Mouse (Mus musculus): ENCODE results near the gene 2900092C05Rik. TPM values are rescaled to one million over a fixed set of nuclear protein-coding genes. Genes with fewer than 3 reads are reported as not detected.

Gene 2900092C05Rik
- not detected in 2 replicates for polyA plus RNA-seq (2015; fragmentation: Nextera tagmentation; extraction: Ambion mirVana)

- Histone ChIP-seq H3K9ac (ENCODE audit: low read length) (no peak within 1 kb of the TSS), H3K27me3 (ENCODE audit: control insufficient read depth, insufficient read depth, low read length) (no peaks in the 10 kb centered on the region), H3K36me3 (ENCODE audit: control insufficient read depth, insufficient read depth) (no peaks in the 10 kb centered on the region), H3K4me1 (ENCODE audit: control insufficient read depth, insufficient read depth, low read length) (no peaks in the 10 kb centered on the region), H3K4me2 (ENCODE audit: low read depth, low read length) (no peak within 1 kb of the TSS), H3K9me3 (replicated peaks; ENCODE audit: control insufficient read depth, low read length) (peaks cover 16% of the 10 kb centered on the region; the same call in 1 of the 2 replicates), H3K4me3 (ENCODE audit: low read length) (no peak within 1 kb of the TSS), H3K27ac (ENCODE audit: low read length) (no peak within 1 kb of the TSS)
- no peak for ATAC-seq (replicated peaks; ENCODE audit: extremely low read depth, insufficient read depth, low FRiP score)
- WGBS: 43% methylated on average over 2 of the region's 2 CpGs
Observed at GRCm38 (mm10) chr7:12512217-12512616, at the start of gene 2900092C05Rik. 2900092C05Rik (plus strand) TSS chr7:12512517.

DNA sequence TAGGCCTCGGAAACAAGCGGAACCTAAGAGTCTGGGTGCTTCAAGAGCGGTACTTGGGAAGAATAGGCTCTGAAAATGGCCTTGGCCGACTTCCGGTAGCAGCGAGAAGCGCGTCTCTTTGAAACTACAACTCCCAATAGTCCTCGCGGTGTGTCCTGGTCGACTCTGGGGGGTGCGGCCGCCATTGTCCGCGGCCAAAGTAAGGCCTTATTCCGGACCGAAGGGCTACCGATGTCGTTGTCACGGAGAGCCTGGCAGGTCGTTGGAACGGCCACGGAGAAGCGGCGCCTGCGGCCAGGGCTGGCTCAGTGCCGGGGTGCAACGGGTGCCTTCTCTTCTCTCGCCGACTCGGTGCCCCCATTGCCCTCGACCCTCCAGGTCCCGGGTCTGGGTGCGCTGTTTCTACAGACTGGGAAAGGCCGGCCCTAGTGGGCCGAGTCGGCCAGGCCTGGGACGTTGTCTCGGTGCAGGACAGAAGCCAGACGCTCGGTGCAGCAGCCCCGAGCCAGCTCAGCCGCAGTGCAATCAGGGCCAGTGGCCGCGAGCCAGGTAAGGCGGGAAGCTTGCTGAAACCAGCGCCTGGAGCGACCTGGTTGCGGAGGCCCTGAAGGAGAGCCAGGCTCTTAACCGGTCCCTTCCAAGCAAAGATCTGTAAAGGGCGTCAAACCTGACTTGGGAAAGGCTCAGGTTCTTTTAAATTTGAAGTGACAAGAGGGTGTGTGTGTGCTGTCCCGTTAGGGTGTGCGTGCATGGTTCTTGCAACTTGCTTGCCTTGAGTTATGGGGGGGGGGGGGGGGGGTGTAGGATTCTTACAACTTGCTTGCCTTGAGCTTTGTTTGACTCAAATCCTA lies 33.9 kb upstream of the 2900092C05Rik start, which contains the start of gene Zfp606:
Gene Zfp606 (plus strand): TSS at position 136 of the 851 bp plus-strand sequence.
- Histone ChIP-seq H3K9ac (ENCODE audit: low read length) (peak within 1 kb of the TSS; percentile 98), H3K36me3 (ENCODE audit: control insufficient read depth, insufficient read depth) (peaks cover 32% of the 10 kb centered on the region), H3K4me3 (ENCODE audit: low read length) (peak within 1 kb of the TSS; percentile 82), H3K4me1 (ENCODE audit: control insufficient read depth, insufficient read depth, low read length) (peaks cover 6% of the 10 kb centered on the region), H3K4me2 (ENCODE audit: low read depth, low read length) (peak within 1 kb of the TSS; percentile 78), H3K27ac (ENCODE audit: low read length) (peak within 1 kb of the TSS; percentile 95), H3K9me3 (replicated peaks; ENCODE audit: control insufficient read depth, low read length) (no peaks in the 10 kb centered on the region), H3K27me3 (ENCODE audit: control insufficient read depth, insufficient read depth, low read length) (no peaks in the 10 kb centered on the region)
- ATAC-seq (replicated peaks; ENCODE audit: extremely low read depth, insufficient read depth, low FRiP score): peak; percentile 99
- under 1% methylated on average over 53 of the region's 53 CpGs for WGBS

DNA sequence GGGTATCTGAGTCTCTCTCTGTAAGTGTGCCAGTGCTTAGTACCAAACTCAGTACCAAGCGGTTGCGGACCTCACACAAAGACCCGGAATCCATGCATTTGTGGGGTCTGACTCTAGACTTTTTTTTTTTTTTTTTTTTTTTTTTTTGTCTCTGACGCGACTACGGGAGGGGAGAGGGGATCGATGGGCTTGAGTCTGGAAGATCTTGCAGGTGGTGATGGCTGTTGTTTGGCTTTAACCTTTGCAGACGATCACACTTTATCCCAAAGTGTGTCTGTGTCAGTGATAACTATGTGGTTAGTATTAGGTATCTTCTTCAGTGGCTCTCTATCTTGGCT lies 33.3 kb upstream of the 2900092C05Rik start:
- Histone ChIP-seq H3K27ac (ENCODE audit: low read length) (peak overlapping the region; percentile 95; the same call in 1 of the 2 replicates), H3K4me3 (ENCODE audit: low read length) (peak overlapping the region; percentile 82), H3K9ac (ENCODE audit: low read length) (peak overlapping the region; percentile 98), H3K9me3 (replicated peaks; ENCODE audit: control insufficient read depth, low read length) (no peaks in the 10 kb centered on the region), H3K36me3 (ENCODE audit: control insufficient read depth, insufficient read depth) (peaks cover 38% of the 10 kb centered on the region), H3K4me1 (ENCODE audit: control insufficient read depth, insufficient read depth, low read length) (peaks cover 6% of the 10 kb centered on the region), H3K27me3 (ENCODE audit: control insufficient read depth, insufficient read depth, low read length) (no peaks in the 10 kb centered on the region), H3K4me2 (ENCODE audit: low read depth, low read length) (peak overlapping the region; percentile 78)
- no peak for ATAC-seq (replicated peaks; ENCODE audit: extremely low read depth, insufficient read depth, low FRiP score)
- 0% methylated on average over 8 of the region's 8 CpGs for WGBS

- no peak for ATAC-seq (replicated peaks; ENCODE audit: extremely low read depth, insufficient read depth, low FRiP score)
- H3K27ac ChIP-seq (ENCODE audit: low read length): no peak overlapping the region
Observed at GRCm38 (mm10) chr7:12479525-12479924, 32.8 kb upstream of the 2900092C05Rik start.

GRCm38 (mm10) chr7:12483771-12484170 lies 28.5 kb upstream of the 2900092C05Rik start:
- no peak overlapping the region for H3K4me2 ChIP-seq (ENCODE audit: low read depth, low read length)
- H3K4me1 ChIP-seq (ENCODE audit: control insufficient read depth, insufficient read depth, low read length): peaks cover 6% of the 10 kb centered on the region
- H3K4me3 ChIP-seq (ENCODE audit: low read length): no peak overlapping the region
- no peak overlapping the region for H3K9ac ChIP-seq (ENCODE audit: low read length)
- 93% methylated on average over 6 of the region's 6 CpGs for WGBS
- peaks cover 86% of the 10 kb centered on the region for H3K36me3 ChIP-seq (ENCODE audit: control insufficient read depth, insufficient read depth)
- no peak for ATAC-seq (replicated peaks; ENCODE audit: extremely low read depth, insufficient read depth, low FRiP score)
- no peaks in the 10 kb centered on the region for H3K27me3 ChIP-seq (ENCODE audit: control insufficient read depth, insufficient read depth, low read length)
- peaks cover 23% of the 10 kb centered on the region for H3K9me3 ChIP-seq (replicated peaks; ENCODE audit: control insufficient read depth, low read length)
- H3K27ac ChIP-seq (ENCODE audit: low read length): no peak overlapping the region

More at GRCm38 (mm10) chr7:12479525-12479924, 32.8 kb upstream of the 2900092C05Rik start:
- Histone ChIP-seq H3K4me3 (ENCODE audit: low read length) (peak overlapping the region; percentile 82), H3K9ac (ENCODE audit: low read length) (peak overlapping the region; percentile 98; the same call in 1 of the 2 replicates), H3K4me2 (ENCODE audit: low read depth, low read length) (peak overlapping the region; percentile 78), H3K4me1 (ENCODE audit: control insufficient read depth, insufficient read depth, low read length) (peaks cover 6% of the 10 kb centered on the region), H3K9me3 (replicated peaks; ENCODE audit: control insufficient read depth, low read length) (no peaks in the 10 kb centered on the region; the same call in 1 of the 2 replicates), H3K36me3 (ENCODE audit: control insufficient read depth, insufficient read depth) (peaks cover 44% of the 10 kb centered on the region), H3K27me3 (ENCODE audit: control insufficient read depth, insufficient read depth, low read length) (no peaks in the 10 kb centered on the region)
- WGBS: 66% methylated on average over 4 of the region's 4 CpGs

DNA sequence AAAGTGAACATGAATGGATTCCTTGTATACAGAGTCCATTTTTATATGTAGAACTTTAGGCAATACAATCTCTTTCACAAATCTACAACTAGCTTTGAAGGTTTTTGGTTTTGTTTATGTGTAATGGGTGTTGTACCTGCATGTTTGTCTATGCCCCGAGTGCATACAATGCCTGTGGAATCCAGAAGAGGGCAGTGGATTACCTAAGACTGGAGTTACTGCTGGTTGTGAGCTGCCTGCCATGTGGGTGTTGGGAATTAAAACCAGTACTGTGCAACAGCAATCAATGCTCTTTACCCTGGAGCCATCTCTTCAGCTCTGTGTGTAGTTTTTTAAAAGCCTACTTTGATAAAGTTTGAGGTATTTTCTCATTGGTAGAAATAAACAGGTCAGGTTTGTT lies 26.4 kb upstream of the 2900092C05Rik start:
- Histone ChIP-seq H3K4me1 (ENCODE audit: control insufficient read depth, insufficient read depth, low read length) (no peaks in the 10 kb centered on the region), H3K27me3 (ENCODE audit: control insufficient read depth, insufficient read depth, low read length) (no peaks in the 10 kb centered on the region), H3K4me3 (ENCODE audit: low read length) (no peak overlapping the region), H3K36me3 (ENCODE audit: control insufficient read depth, insufficient read depth) (peaks cover 99% of the 10 kb centered on the region), H3K9me3 (replicated peaks; ENCODE audit: control insufficient read depth, low read length) (peaks cover 43% of the 10 kb centered on the region), H3K4me2 (ENCODE audit: low read depth, low read length) (no peak overlapping the region), H3K9ac (ENCODE audit: low read length) (no peak overlapping the region), H3K27ac (ENCODE audit: low read length) (no peak overlapping the region)
- 89% methylated on average over 1 of the region's 1 CpGs for WGBS
- no peak for ATAC-seq (replicated peaks; ENCODE audit: extremely low read depth, insufficient read depth, low FRiP score)

- no peak overlapping the region for H3K27ac ChIP-seq (ENCODE audit: low read length)
- peaks cover 99% of the 10 kb centered on the region for H3K36me3 ChIP-seq (ENCODE audit: control insufficient read depth, insufficient read depth)
- no peak overlapping the region for H3K4me3 ChIP-seq (ENCODE audit: low read length)
- H3K27me3 ChIP-seq (ENCODE audit: control insufficient read depth, insufficient read depth, low read length): no peaks in the 10 kb centered on the region
- H3K9me3 ChIP-seq (replicated peaks; ENCODE audit: control insufficient read depth, low read length): peaks cover 49% of the 10 kb centered on the region
- no peaks in the 10 kb centered on the region for H3K4me1 ChIP-seq (ENCODE audit: control insufficient read depth, insufficient read depth, low read length)
- H3K4me2 ChIP-seq (ENCODE audit: low read depth, low read length): no peak overlapping the region
- no peak for ATAC-seq (replicated peaks; ENCODE audit: extremely low read depth, insufficient read depth, low FRiP score)
- H3K9ac ChIP-seq (ENCODE audit: low read length): no peak overlapping the region
Observed at GRCm38 (mm10) chr7:12486691-12487090, 25.6 kb upstream of the 2900092C05Rik start.

GRCm38 (mm10) chr7:12510913-12511312 lies 1.4 kb upstream of the 2900092C05Rik start:
- no peak for ATAC-seq (replicated peaks; ENCODE audit: extremely low read depth, insufficient read depth, low FRiP score)
- Histone ChIP-seq H3K4me1 (ENCODE audit: control insufficient read depth, insufficient read depth, low read length) (no peaks in the 10 kb centered on the region), H3K9ac (ENCODE audit: low read length) (no peak overlapping the region), H3K27ac (ENCODE audit: low read length) (no peak overlapping the region), H3K36me3 (ENCODE audit: control insufficient read depth, insufficient read depth) (no peaks in the 10 kb centered on the region), H3K27me3 (ENCODE audit: control insufficient read depth, insufficient read depth, low read length) (no peaks in the 10 kb centered on the region), H3K4me3 (ENCODE audit: low read length) (no peak overlapping the region), H3K9me3 (replicated peaks; ENCODE audit: control insufficient read depth, low read length) (peaks cover 16% of the 10 kb centered on the region; the same call in 1 of the 2 replicates), H3K4me2 (ENCODE audit: low read depth, low read length) (no peak overlapping the region)
- 62% methylated on average over 1 of the region's 1 CpGs for WGBS

All from heart, embryonic 16.5 days (tissue).